Mouse (Mus musculus) cerebellum, adult 2 months (tissue): ENCODE measurements at regions not wholly inside any gene's neighbourhood (a gene's known extent, or its start where the extent isn't known, plus 50 kb on each side); places are given as distances from the start of the nearest gene placed in this dataset.

Experiments
- CTCF ChIP-seq: fragments of 200-500 bp; IDR thresholded peaks from 2 replicates; pipeline ENCODE4 v1.5.1; 2011; ENCODE audit warnings: low read depth, mild to moderate bottlenecking, control low read depth, low read length, moderate library complexity, borderline replicate concordance; ENCODE audit not compliant: insufficient read depth
- POLR2A ChIP-seq: fragments of 200-500 bp; IDR thresholded peaks from 2 replicates; pipeline ENCODE4 v1.6.1; 2011; ENCODE audit warnings: low read length, control low read depth, borderline replicate concordance; ENCODE audit not compliant: insufficient read depth

- TF ChIP-seq CTCF: no peak
- TF ChIP-seq POLR2A: no peak
These were observed 86.2 kb downstream of the Rchy1 start for GRCm38 (mm10) chr5:91876682-91877031.
